Mouse (Mus musculus) limb, embryonic 14.5 days (tissue): ENCODE data around the gene Vmn1r217. TPM values are rescaled to one million over a fixed set of nuclear protein-coding genes. Genes with fewer than 3 reads are reported as not detected.

Source experiments
- ATAC-seq: fragments of 200-750 bp; cut with Nextera tagmentation; 2 replicates; pipeline ENCODE4 v1.8.0; 2017; ENCODE audit warnings: low read depth, moderate number of reproducible peaks, moderate TSS enrichment; ENCODE audit not compliant: low FRiP score
- DNase-seq: peaks from one replicate; pipeline ENCODE4 v3.0.0-alpha.2; 2015; ENCODE audit warnings: low spot score
- H3K27ac ChIP-seq: fragments of 300-500 bp; sonication (generic); replicated peaks from 2 replicates; pipeline ENCODE4 v1.5.1; 2014; ENCODE audit warnings: low read depth, mild to moderate bottlenecking, low read length, moderate library complexity, mixed read lengths
- H3K27me3 ChIP-seq: fragments of 300-500 bp; sonication (generic); 2 replicates; pipeline ENCODE4 v1.6.1; 2014; ENCODE audit warnings: low read length, mixed read lengths; ENCODE audit not compliant: control insufficient read depth, insufficient read depth
- H3K36me3 ChIP-seq: fragments of 300-500 bp; sonication (generic); 2 replicates; pipeline ENCODE4 v1.6.1; 2014; ENCODE audit warnings: mild to moderate bottlenecking, low read length, moderate library complexity, mixed read lengths; ENCODE audit not compliant: control insufficient read depth, insufficient read depth
- H3K4me1 ChIP-seq: fragments of 300-500 bp; sonication (generic); 2 replicates; pipeline ENCODE4 v1.6.1; 2014; ENCODE audit warnings: antibody characterized with exemption, low read length, mixed read lengths; ENCODE audit not compliant: control insufficient read depth, insufficient read depth
- H3K4me2 ChIP-seq: fragments of 300-500 bp; sonication (generic); replicated peaks from 2 replicates; pipeline ENCODE4 v1.6.1; 2014; ENCODE audit warnings: low read depth, mild to moderate bottlenecking, low read length, moderate library complexity; ENCODE audit not compliant: severe bottlenecking
- H3K4me3 ChIP-seq: fragments of 300-500 bp; sonication (generic); replicated peaks from 2 replicates; pipeline ENCODE4 v1.5.1; 2014; ENCODE audit warnings: low read length
- H3K9ac ChIP-seq: fragments of 300-500 bp; sonication (generic); 2 replicates; pipeline ENCODE4 v1.6.1; 2014; ENCODE audit warnings: mild to moderate bottlenecking, low read depth, low read length, moderate library complexity; ENCODE audit not compliant: severe bottlenecking
- H3K9me3 ChIP-seq: fragments of 300-500 bp; sonication (generic); 2 replicates; pipeline ENCODE4 v1.6.1; 2016; ENCODE audit warnings: low read length; ENCODE audit not compliant: control insufficient read depth
- POLR2A ChIP-seq: fragments of 200-500 bp; IDR thresholded peaks from 2 replicates; pipeline ENCODE4 v1.8.0; 2012; ENCODE audit warnings: inconsistent platforms, mild to moderate bottlenecking, moderate library complexity, borderline replicate concordance; ENCODE audit not compliant: insufficient read depth, insufficient read length; ENCODE audit errors: extremely low read depth
- WGBS: fragments of 180-500 bp; shearing (Covaris S2); extraction: QIAGEN DNeasy Blood & Tissue Kit; methylation state at CpG from one replicate; pipeline ENCODE4 v1.1.7; 2014; 5-methylcytosine and 5-hydroxymethylcytosine counted together
- polyA plus RNA-seq, 2 experiments: library from polyadenylated mRNA; depleted of rRNA in 1 of 2; stranded (reverse) in 1 of 2; unstranded in 1 of 2; fragments of >200 nt; fragmentation: Nextera tagmentation in 1 of 2; extraction: Ambion mirVana in 1 of 2; gene quantifications; 2 replicates each; pipeline versions ENCODE4 v1.2.1 to v1.2.3; 2012 to 2014

The Vmn1r217 gene
- polyA plus RNA-seq, 2 experiments, result not detected

- 59% methylated on average over 3 of the region's 3 CpGs for WGBS
- Histone ChIP-seq H3K27ac (no peak within 1 kb of the TSS), H3K4me3 (no peak within 1 kb of the TSS), H3K9me3 (no peaks in the 10 kb centered on the region), H3K4me2 (no peak within 1 kb of the TSS), H3K4me1 (no peaks in the 10 kb centered on the region), H3K36me3 (no peaks in the 10 kb centered on the region), H3K9ac (no peak within 1 kb of the TSS), H3K27me3 (no peaks in the 10 kb centered on the region)
- TF ChIP-seq POLR2A, result no peak
- ATAC-seq (no peak), DNase-seq (no peak)
Observed at GRCm38 (mm10) chr13:23133099-23133498, 15.1 kb upstream of the Vmn1r217 start, which contains the start of gene Vmn1r218. Gene Vmn1r218 (plus strand): TSS chr13:23133155.

- Histone ChIP-seq H3K9me3 (no peaks in the 10 kb centered on the region), H3K36me3 (no peaks in the 10 kb centered on the region), H3K27me3 (no peaks in the 10 kb centered on the region), H3K27ac (no peak overlapping the region), H3K4me3 (no peak overlapping the region), H3K9ac (no peak overlapping the region), H3K4me2 (no peak overlapping the region), H3K4me1 (no peaks in the 10 kb centered on the region)
- WGBS, result 84% methylated on average over 2 of the region's 2 CpGs
- no peak for DNase-seq
- TF ChIP-seq POLR2A, result no peak
- no peak for ATAC-seq
Observed at GRCm38 (mm10) chr13:23120611-23121010, 2.6 kb upstream of the Vmn1r217 start.

- WGBS, result 90% methylated on average over 4 of the region's 4 CpGs
- Histone ChIP-seq H3K4me1 (no peaks in the 10 kb centered on the region), H3K27me3 (no peaks in the 10 kb centered on the region), H3K4me3 (no peak overlapping the region), H3K4me2 (no peak overlapping the region), H3K36me3 (no peaks in the 10 kb centered on the region), H3K9ac (no peak overlapping the region), H3K27ac (no peak overlapping the region), H3K9me3 (no peaks in the 10 kb centered on the region)
- DNase-seq (no peak), ATAC-seq (no peak)
- no peak for TF ChIP-seq POLR2A
Observed at GRCm38 (mm10) chr13:23094386-23094785, 23.6 kb downstream of the Vmn1r217 start.

- ATAC-seq, result no peak
- no peaks in the 10 kb centered on the region for H3K4me1 ChIP-seq
- no peak for DNase-seq
- no peaks in the 10 kb centered on the region for H3K36me3 ChIP-seq
- WGBS, result 86% methylated on average over 2 of the region's 2 CpGs
- no peak overlapping the region for H3K27ac ChIP-seq
- no peaks in the 10 kb centered on the region for H3K27me3 ChIP-seq
- no peak for TF ChIP-seq POLR2A
- H3K4me2 ChIP-seq, result no peak overlapping the region
- H3K9ac ChIP-seq, result no peak overlapping the region
- H3K4me3 ChIP-seq, result no peak overlapping the region
- no peaks in the 10 kb centered on the region for H3K9me3 ChIP-seq
Observed at GRCm38 (mm10) chr13:23069312-23069711, 48.7 kb downstream of the Vmn1r217 start.

GRCm38 (mm10) chr13:23067725-23068124, 50.3 kb downstream of the Vmn1r217 start, which contains the start of gene Vmn1r215:
Gene Vmn1r215 (plus strand): TSS chr13:23068025.
- H3K4me1 ChIP-seq, result no peaks in the 10 kb centered on the region
- WGBS, result 61% methylated on average over 1 of the region's 1 CpGs
- H3K4me3 ChIP-seq, result no peak within 1 kb of the TSS
- no peaks in the 10 kb centered on the region for H3K9me3 ChIP-seq
- no peak for DNase-seq
- H3K27me3 ChIP-seq, result no peaks in the 10 kb centered on the region
- H3K27ac ChIP-seq, result no peak within 1 kb of the TSS
- no peak for TF ChIP-seq POLR2A
- no peak within 1 kb of the TSS for H3K4me2 ChIP-seq
- H3K36me3 ChIP-seq, result no peaks in the 10 kb centered on the region
- no peak within 1 kb of the TSS for H3K9ac ChIP-seq
- ATAC-seq, result no peak

- no peaks in the 10 kb centered on the region for H3K27me3 ChIP-seq
- no peaks in the 10 kb centered on the region for H3K4me1 ChIP-seq
- ATAC-seq (no peak), DNase-seq (no peak)
- no peaks in the 10 kb centered on the region for H3K36me3 ChIP-seq
- no peak overlapping the region for H3K4me2 ChIP-seq
- H3K9ac ChIP-seq, result no peak overlapping the region
- H3K4me3 ChIP-seq, result no peak overlapping the region
- WGBS, result 53% methylated on average over 1 of the region's 1 CpGs
- no peak overlapping the region for H3K27ac ChIP-seq
- TF ChIP-seq POLR2A, result no peak
- H3K9me3 ChIP-seq, result no peaks in the 10 kb centered on the region
Observed at GRCm38 (mm10) chr13:23057778-23058177, 60.2 kb downstream of the Vmn1r217 start.

Other genes starting within 250 kb of the Vmn1r217 start
- not detected in 2 replicates for gene Vmn1r212, start 234.0 kb downstream of the Vmn1r217 start, polyA plus RNA-seq (2012; rRNA removed)
- gene Vmn1r212, start 234.0 kb downstream of the Vmn1r217 start, polyA plus RNA-seq (2014; fragmentation: Nextera tagmentation; extraction: Ambion mirVana), result not detected in 2 replicates
- not detected in 2 replicates for gene Vmn1r213, start 110.6 kb downstream of the Vmn1r217 start, polyA plus RNA-seq (2012; rRNA removed)
- gene Vmn1r213, start 110.6 kb downstream of the Vmn1r217 start, polyA plus RNA-seq (2014; fragmentation: Nextera tagmentation; extraction: Ambion mirVana), result not detected in 2 replicates
- not detected in 2 replicates for gene Vmn1r214, start 87.8 kb downstream of the Vmn1r217 start, polyA plus RNA-seq (2012; rRNA removed)
- not detected in 2 replicates for gene Vmn1r214, start 87.8 kb downstream of the Vmn1r217 start, polyA plus RNA-seq (2014; fragmentation: Nextera tagmentation; extraction: Ambion mirVana)
- not detected in 2 replicates for gene Vmn1r215, start 50.2 kb downstream of the Vmn1r217 start, polyA plus RNA-seq (2012; rRNA removed)
- gene Vmn1r215, start 50.2 kb downstream of the Vmn1r217 start, polyA plus RNA-seq (2014; fragmentation: Nextera tagmentation; extraction: Ambion mirVana), result not detected in 2 replicates
- gene Vmn1r218, start 14.9 kb upstream of the Vmn1r217 start, polyA plus RNA-seq (2012; rRNA removed), result not detected in 2 replicates
- not detected in 2 replicates for gene Vmn1r218, start 14.9 kb upstream of the Vmn1r217 start, polyA plus RNA-seq (2014; fragmentation: Nextera tagmentation; extraction: Ambion mirVana)
- gene Vmn1r219, start 41.1 kb upstream of the Vmn1r217 start, polyA plus RNA-seq (2012; rRNA removed), result not detected in 2 replicates
- not detected in 2 replicates for gene Vmn1r219, start 41.1 kb upstream of the Vmn1r217 start, polyA plus RNA-seq (2014; fragmentation: Nextera tagmentation; extraction: Ambion mirVana)
- gene Vmn1r220, start 69.7 kb upstream of the Vmn1r217 start, polyA plus RNA-seq (2012; rRNA removed), result not detected in 2 replicates
- gene Vmn1r220, start 69.7 kb upstream of the Vmn1r217 start, polyA plus RNA-seq (2014; fragmentation: Nextera tagmentation; extraction: Ambion mirVana), result 0.22 TPM in 1 of 2 replicates, not detected in the other
- not detected in 2 replicates for gene Vmn1r221, start 95.9 kb upstream of the Vmn1r217 start, polyA plus RNA-seq (2012; rRNA removed)
- not detected in 2 replicates for gene Vmn1r221, start 95.9 kb upstream of the Vmn1r217 start, polyA plus RNA-seq (2014; fragmentation: Nextera tagmentation; extraction: Ambion mirVana)
- not detected in 2 replicates for gene Vmn1r222, start 117.7 kb upstream of the Vmn1r217 start, polyA plus RNA-seq (2012; rRNA removed)
- not detected in 2 replicates for gene Vmn1r222, start 117.7 kb upstream of the Vmn1r217 start, polyA plus RNA-seq (2014; fragmentation: Nextera tagmentation; extraction: Ambion mirVana)
- gene Vmn1r223, start 128.9 kb upstream of the Vmn1r217 start, polyA plus RNA-seq (2012; rRNA removed), result not detected in 2 replicates
- gene Vmn1r223, start 128.9 kb upstream of the Vmn1r217 start, polyA plus RNA-seq (2014; fragmentation: Nextera tagmentation; extraction: Ambion mirVana), result not detected in 2 replicates